Mouse (Mus musculus) embryonic fibroblast, embryonic 13.5 days (primary cell): Measurements from ENCODE around the gene Gm4922. TPM values are rescaled to one million over a fixed set of nuclear protein-coding genes. Genes with fewer than 3 reads are reported as not detected.

Experiments used
- H3K27ac ChIP-seq: 2 replicates; pipeline ENCODE4 v1.5.1; 2012; ENCODE audit warnings: low read length, control low read depth, inconsistent platforms; ENCODE audit not compliant: insufficient read depth
- H3K4me1 ChIP-seq: 2 replicates; pipeline ENCODE4 v1.6.1; 2011; ENCODE audit warnings: low read length; ENCODE audit not compliant: control insufficient read depth, insufficient read depth
- H3K4me3 ChIP-seq: 2 replicates; pipeline ENCODE4 v1.5.1; 2011; ENCODE audit warnings: mild to moderate bottlenecking, control low read depth, low read length; ENCODE audit not compliant: insufficient read depth
- CTCF ChIP-seq: IDR thresholded peaks from 2 replicates; pipeline ENCODE4 v1.5.1; 2011; ENCODE audit warnings: mild to moderate bottlenecking, control low read depth, low read length, moderate library complexity, borderline replicate concordance; ENCODE audit not compliant: insufficient read depth
- POLR2A ChIP-seq: IDR thresholded peaks from 2 replicates; pipeline ENCODE4 v1.6.1; 2011; ENCODE audit warnings: low read depth, mild to moderate bottlenecking, control low read depth, low read length, moderate library complexity
- polyA plus RNA-seq: library from polyadenylated mRNA; stranded (reverse); fragments of >200 nt; gene quantifications from 2 replicates; pipeline ENCODE4 v1.2.4, GENCODE M21; 2011; ENCODE audit warnings: low read depth; ENCODE audit not compliant: missing spikeins, insufficient read length

Gene Gm4922
- not detected in 2 replicates for polyA plus RNA-seq

DNA sequence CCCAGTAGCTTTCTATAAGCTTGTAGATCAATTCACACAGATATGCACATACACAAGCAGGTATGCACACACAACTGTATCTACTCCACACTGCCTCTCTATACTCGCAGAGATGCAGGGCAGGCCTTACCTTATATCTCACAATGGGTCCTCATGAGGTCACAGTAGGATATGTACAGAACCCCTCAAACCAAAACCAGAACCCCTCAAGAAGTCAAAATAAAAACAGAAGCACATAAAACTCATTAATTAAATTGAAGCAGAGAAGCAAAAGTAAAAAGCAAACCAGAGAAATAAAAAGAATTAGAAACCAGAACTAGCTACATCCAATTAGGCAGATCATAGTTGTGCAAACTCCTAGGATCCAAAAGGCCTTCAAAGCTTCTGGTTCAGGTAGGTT is at the start of gene Gm4922:
Gene Gm4922 (minus strand): TSS at position 101 of the 400 bp plus-strand sequence.
- no peak for TF ChIP-seq POLR2A
- TF ChIP-seq CTCF = no peak
- no peaks in the 10 kb centered on the region for H3K4me1 ChIP-seq
- H3K27ac ChIP-seq = no peak within 1 kb of the TSS
- no peak within 1 kb of the TSS for H3K4me3 ChIP-seq

DNA sequence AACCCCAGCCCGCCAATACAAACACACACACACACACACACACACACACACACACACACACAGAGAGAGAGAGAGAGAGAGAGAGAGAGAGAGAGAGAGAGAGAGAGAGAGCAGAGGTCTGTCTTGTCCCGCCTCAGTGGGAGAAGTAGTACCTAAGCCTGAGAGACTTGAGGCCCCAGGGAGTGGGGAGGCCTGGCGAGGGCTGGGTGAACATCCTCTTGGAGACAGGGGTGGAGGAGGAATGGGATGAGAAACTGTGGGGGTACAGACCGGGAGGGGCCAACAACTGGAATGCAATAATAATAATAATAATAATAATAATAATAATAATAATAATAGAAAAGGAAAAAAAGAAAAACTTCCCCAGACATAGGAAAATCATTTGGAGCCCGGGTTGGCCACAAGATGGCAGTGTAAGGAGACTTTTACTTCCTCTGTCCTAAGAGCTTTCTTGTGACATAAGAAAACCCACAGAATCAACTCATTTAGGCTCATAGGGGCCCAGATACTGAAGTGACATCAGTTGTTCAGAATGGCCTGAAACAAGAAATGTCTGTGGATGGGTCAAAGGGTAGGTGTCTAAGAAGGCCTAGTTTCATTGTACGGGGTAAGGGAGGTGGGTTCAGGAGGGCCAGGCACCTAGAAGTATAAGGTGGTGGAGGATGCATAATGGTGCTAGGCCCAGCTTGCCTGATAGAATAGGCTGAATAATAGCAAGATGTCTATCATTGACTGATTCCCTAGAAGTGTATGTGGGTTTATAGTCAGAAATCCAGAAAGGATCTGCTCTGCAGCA is 49.3 kb upstream of the Gm4922 start:
- TF ChIP-seq POLR2A = no peak
- Histone ChIP-seq H3K27ac (no peak overlapping the region), H3K4me3 (no peak overlapping the region), H3K4me1 (no peaks in the 10 kb centered on the region)

DNA sequence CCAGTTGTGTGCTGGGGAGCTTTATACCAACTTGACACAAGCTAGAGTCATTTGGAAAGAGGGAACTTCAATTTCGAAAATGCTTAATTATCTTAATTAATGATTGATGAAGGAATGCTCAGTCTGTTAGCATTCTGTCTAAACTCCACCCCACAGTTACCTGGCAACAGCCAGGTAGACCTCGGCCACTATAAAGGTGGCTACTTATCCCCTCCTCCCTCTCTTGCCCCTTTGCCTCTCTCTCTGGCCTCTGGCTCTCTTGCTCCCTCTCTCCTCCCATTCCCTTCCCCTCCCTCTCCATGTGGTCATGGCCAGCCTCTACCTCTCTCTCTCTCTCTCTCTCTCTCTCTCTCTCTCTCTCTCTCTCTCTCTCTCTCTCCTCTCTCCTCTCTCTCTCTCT is 47.8 kb upstream of the Gm4922 start:
- Histone ChIP-seq H3K4me1 (no peaks in the 10 kb centered on the region), H3K4me3 (no peak overlapping the region), H3K27ac (no peak overlapping the region)
- TF ChIP-seq POLR2A (no peak), CTCF (no peak)

DNA sequence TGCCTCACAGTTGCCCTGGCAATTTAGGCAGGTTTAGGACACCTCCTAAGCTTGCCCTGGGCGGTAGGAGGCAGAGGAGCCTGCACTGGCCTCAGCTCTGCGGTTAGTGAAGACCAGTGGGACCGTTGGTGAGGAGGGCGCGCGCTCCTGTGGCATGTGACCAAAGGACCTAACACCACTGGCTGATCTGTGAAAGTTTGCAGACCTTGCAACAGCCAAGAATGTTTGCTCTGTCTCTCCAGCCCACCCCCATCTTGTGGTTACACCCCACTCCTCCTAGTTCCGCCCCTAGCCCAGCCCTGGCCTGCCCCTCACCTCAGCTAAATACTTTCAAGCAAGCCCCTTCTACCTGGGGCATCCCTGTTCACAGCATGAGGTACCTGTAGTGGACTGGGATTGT is 45.2 kb upstream of the Gm4922 start:
- Histone ChIP-seq H3K4me3 (no peak overlapping the region), H3K4me1 (no peaks in the 10 kb centered on the region), H3K27ac (no peak overlapping the region)
- TF ChIP-seq CTCF (no peak), POLR2A (no peak)

GRCm38 (mm10) chr10:18830359-18830758 is 43.8 kb upstream of the Gm4922 start:
- Histone ChIP-seq H3K4me3 (no peak overlapping the region), H3K4me1 (no peaks in the 10 kb centered on the region), H3K27ac (no peak overlapping the region)
- TF ChIP-seq CTCF (no peak), POLR2A (no peak)

- no peak overlapping the region for H3K4me3 ChIP-seq
- H3K27ac ChIP-seq = no peak overlapping the region
- no peaks in the 10 kb centered on the region for H3K4me1 ChIP-seq
- TF ChIP-seq CTCF = no peak
- no peak for TF ChIP-seq POLR2A
Observed at GRCm38 (mm10) chr10:18827936-18828335, 41.3 kb upstream of the Gm4922 start.

DNA sequence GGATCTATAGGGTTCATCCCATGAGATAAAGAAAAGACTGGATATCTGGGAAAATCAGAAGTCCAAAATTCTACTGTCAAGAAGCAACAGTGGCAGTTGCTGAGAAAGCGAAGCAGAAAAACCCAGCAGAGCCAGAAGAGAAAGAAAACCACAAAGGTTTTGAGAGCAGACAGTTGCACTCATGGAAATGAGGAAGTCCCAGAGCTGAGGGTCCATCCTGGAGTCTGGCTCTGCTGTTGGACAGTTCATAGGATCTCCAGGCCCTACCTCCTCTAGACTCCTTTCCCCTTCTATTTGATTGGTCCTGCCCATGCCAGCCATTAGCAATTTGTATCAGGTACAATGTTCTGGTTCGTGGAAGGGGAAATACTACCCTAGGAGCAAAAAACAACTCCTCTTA is 39.5 kb upstream of the Gm4922 start:
- TF ChIP-seq CTCF (no peak), POLR2A (no peak)
- Histone ChIP-seq H3K27ac (no peak overlapping the region), H3K4me3 (no peak overlapping the region), H3K4me1 (no peaks in the 10 kb centered on the region)

DNA sequence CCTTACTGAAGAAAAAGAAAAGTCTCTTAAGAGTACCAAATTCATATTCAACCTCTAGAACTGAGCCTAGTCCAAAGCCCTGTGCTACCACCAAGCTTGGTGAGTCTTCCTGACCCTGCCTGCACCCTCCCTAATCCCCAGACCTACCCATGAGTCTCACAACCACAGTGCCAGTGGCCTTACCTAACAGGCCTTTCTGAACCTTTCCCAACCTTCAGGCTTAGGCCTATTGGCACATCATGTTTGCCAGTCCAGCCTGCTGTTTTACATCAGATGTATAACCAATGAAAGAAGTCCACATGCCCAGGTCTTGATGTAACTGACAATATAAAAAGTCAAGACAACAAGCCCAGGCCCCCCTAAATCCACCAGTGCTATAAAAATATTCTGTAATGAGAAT is 38.5 kb upstream of the Gm4922 start:
- Histone ChIP-seq H3K4me1 (no peaks in the 10 kb centered on the region), H3K4me3 (no peak overlapping the region), H3K27ac (no peak overlapping the region)
- TF ChIP-seq CTCF (no peak), POLR2A (no peak)

- TF ChIP-seq POLR2A (no peak), CTCF (no peak)
- Histone ChIP-seq H3K4me1 (no peaks in the 10 kb centered on the region), H3K4me3 (no peak overlapping the region), H3K27ac (no peak overlapping the region)
Observed at GRCm38 (mm10) chr10:18816560-18816959, 30.0 kb upstream of the Gm4922 start.

DNA sequence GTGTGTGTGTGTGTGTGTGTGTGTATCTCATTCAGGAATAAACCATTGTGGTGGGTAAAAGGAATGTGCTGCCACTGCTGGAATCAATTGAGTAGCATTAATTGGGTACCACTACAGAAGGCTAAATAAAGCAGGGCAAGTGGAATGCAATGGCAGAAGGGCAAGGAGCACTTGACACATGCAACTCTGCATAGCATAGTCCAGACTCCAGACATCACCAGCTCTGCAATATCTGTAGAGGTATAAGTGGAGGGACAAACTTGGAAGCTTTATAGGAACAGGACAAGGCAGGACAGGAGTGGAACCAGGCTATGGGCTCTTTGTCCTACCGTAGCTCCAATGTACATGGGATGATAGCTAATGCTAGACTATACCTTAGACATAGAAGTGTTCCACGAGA is 25.2 kb upstream of the Gm4922 start:
- TF ChIP-seq POLR2A (no peak), CTCF (no peak)
- no peak overlapping the region for H3K4me3 ChIP-seq
- no peak overlapping the region for H3K27ac ChIP-seq
- no peaks in the 10 kb centered on the region for H3K4me1 ChIP-seq
